In the genomic region with DNA sequence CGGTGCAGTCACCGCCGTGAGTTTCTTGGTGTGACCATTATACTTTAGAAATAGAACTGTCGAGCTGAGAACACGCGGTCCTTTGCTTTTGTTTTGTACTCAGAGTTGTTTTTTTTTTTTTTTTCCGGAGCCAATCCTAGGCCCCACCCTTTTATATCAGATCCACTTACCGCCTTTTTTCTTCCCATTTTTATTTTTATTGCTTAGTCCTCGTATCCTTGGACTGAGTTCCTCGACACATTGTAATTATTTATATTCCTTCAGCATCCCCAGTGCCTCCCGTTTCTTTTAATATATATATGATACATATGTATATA, we compare ENCODE assay signal across 8 mouse cellular contexts. TPM values are rescaled to one million over a fixed set of nuclear protein-coding genes. Genes with fewer than 3 reads are reported as not detected.
A peak's percentile ranks its signal among the peaks of the same experiment; 100 is the strongest.
DNase-seq lines count a peak whose midpoint lies in the region; ATAC-seq and TF ChIP-seq lines count a peak whose summit lies in the region.

No protein-coding gene starts in this region.

- ATAC-seq in embryonic facial prominence, embryonic 15.5 days (ENCODE audit: insufficient number of reproducible peaks, low FRiP score, low TSS enrichment, low read depth) = no peak
- peak; percentile 44; the same call in 1 of the 2 replicates for ATAC-seq in limb, embryonic 11.5 days (ENCODE audit: insufficient number of reproducible peaks, low FRiP score, low TSS enrichment, low read depth)
- ATAC-seq in neural tube, embryonic 13.5 days (ENCODE audit: low read depth) = no peak

- H3K9ac ChIP-seq in embryonic facial prominence, embryonic 15.5 days = peak overlapping the region; percentile 29; the same call in 1 of the 2 replicates
- H3K9ac ChIP-seq in limb, embryonic 11.5 days (ENCODE audit: low read length) = peak overlapping the region; percentile 53; the same call in 1 of the 2 replicates
- H3K9ac ChIP-seq in neural tube, embryonic 13.5 days = peak overlapping the region; percentile 83

- peaks cover 14% of the 10 kb centered on the region for H3K4me1 ChIP-seq in embryonic facial prominence, embryonic 15.5 days
- H3K4me1 ChIP-seq in limb, embryonic 11.5 days (ENCODE audit: control insufficient read depth, insufficient read depth, low read length) = 0 out of 2 replicates have a peak, but pooled peaks cover 2% of the 10 kb centered on the region
- peaks cover 20% of the 10 kb centered on the region for H3K4me1 ChIP-seq in neural tube, embryonic 13.5 days (replicated peaks)

- no peaks in the 10 kb centered on the region for H3K9me3 ChIP-seq in embryonic facial prominence, embryonic 15.5 days (replicated peaks)
- H3K9me3 ChIP-seq in limb, embryonic 11.5 days (ENCODE audit: control insufficient read depth, low read length) = no peaks in the 10 kb centered on the region
- no peaks in the 10 kb centered on the region for H3K9me3 ChIP-seq in neural tube, embryonic 13.5 days

- under 1% methylated on average over 11 of the region's 11 CpGs for whole genome bisulfite sequencing in embryonic facial prominence, embryonic 15.5 days
- 0% methylated on average over 11 of the region's 11 CpGs for WGBS in limb, embryonic 11.5 days
- 0% methylated on average over 11 of the region's 11 CpGs for WGBS in neural tube, embryonic 13.5 days

- H3K36me3 ChIP-seq in embryonic facial prominence, embryonic 15.5 days = no peaks in the 10 kb centered on the region
- H3K36me3 ChIP-seq in limb, embryonic 11.5 days (ENCODE audit: control insufficient read depth, insufficient read depth, low read length) = no peaks in the 10 kb centered on the region
- no peaks in the 10 kb centered on the region for H3K36me3 ChIP-seq in neural tube, embryonic 13.5 days

- no peak for TF ChIP-seq CTCF in left cerebral cortex, adult 2 months (IDR thresholded peaks at IDR 0.05)

- peak overlapping the region; percentile 13 for H3K27ac ChIP-seq in left cerebral cortex, adult 2 months
- peak overlapping the region; percentile 66; the same call in 1 of the 2 replicates for H3K27ac ChIP-seq in embryonic facial prominence, embryonic 15.5 days (replicated peaks)
- H3K27ac ChIP-seq in limb, embryonic 11.5 days (replicated peaks; ENCODE audit: low read depth, low read length) = no peak overlapping the region
- H3K27ac ChIP-seq in neural tube, embryonic 13.5 days (replicated peaks) = 0 out of 2 replicates have a peak overlapping the region, but pooled peaks have one; percentile 28

- no peaks in the 10 kb centered on the region for H3K27me3 ChIP-seq in embryonic facial prominence, embryonic 15.5 days
- no peaks in the 10 kb centered on the region for H3K27me3 ChIP-seq in limb, embryonic 11.5 days (ENCODE audit: control insufficient read depth, insufficient read depth, low read length)
- no peaks in the 10 kb centered on the region for H3K27me3 ChIP-seq in neural tube, embryonic 13.5 days

- DNase-seq in left cerebral cortex, adult 2 months (ENCODE audit: extremely low spot score in 1 of 2, low spot score in 2 of 2) = no peak
- no peak for DNase-seq in left cerebral cortex, postnatal 14 days (ENCODE audit: low spot score in 2 of 2)
- DNase-seq in limb, embryonic 11.5 days (ENCODE audit: low spot score) = no peak
- DNase-seq in layer of hippocampus, adult 9-10 months (ENCODE audit: low spot score) = no peak
- no peak for DNase-seq in adrenal gland, postnatal 4 days (ENCODE audit: low spot score in 2 of 2)
- DNase-seq in T-cell, adult 2 months (ENCODE audit: low spot score) = no peak

- H3K4me2 ChIP-seq in embryonic facial prominence, embryonic 15.5 days (replicated peaks) = peak overlapping the region; percentile 77
- peak overlapping the region; percentile 75; the same call in 1 of the 2 replicates for H3K4me2 ChIP-seq in limb, embryonic 11.5 days (ENCODE audit: low read depth, severe bottlenecking)
- peak overlapping the region; percentile 88 for H3K4me2 ChIP-seq in neural tube, embryonic 13.5 days

- H3K4me3 ChIP-seq in left cerebral cortex, adult 2 months = peak overlapping the region; percentile 71
- H3K4me3 ChIP-seq in embryonic facial prominence, embryonic 15.5 days (replicated peaks) = peak overlapping the region; percentile 59
- peak overlapping the region; percentile 43 for H3K4me3 ChIP-seq in limb, embryonic 11.5 days (ENCODE audit: low read depth, low read length)
- peak overlapping the region; percentile 55 for H3K4me3 ChIP-seq in neural tube, embryonic 13.5 days

- intact Hi-C loops in left cerebral cortex, adult 2 months (cut with DNase I) = loop anchor here (2.0 kb wide), 1 partner anchor 74 kb away; a partner anchor contains a TSS
- intact Hi-C loops in left cerebral cortex, postnatal 14 days (cut with DNase I) = loop anchor here (5.0 kb wide), 1 partner anchor 155 kb away; a partner anchor contains a TSS

RNA-seq across cellular contexts. Expression of a gene that starts 0.3 kb away (rescaled TPM):
- total RNA-seq in left cerebral cortex, adult 2 months (2021) = 10 to 100 TPM; 50.4 to 53.3 TPM
- total RNA-seq in left cerebral cortex, postnatal 14 days (2021) = 10 to 100 TPM; 46.1 to 49.1 TPM
- 50.0 and 51.9 TPM in 2 replicates for polyA plus RNA-seq in embryonic facial prominence, embryonic 15.5 days (2015; fragmentation: Nextera tagmentation; extraction: Ambion mirVana)
- polyA plus RNA-seq in limb, embryonic 11.5 days (2014; fragmentation: Nextera tagmentation; extraction: Ambion mirVana) = 63.4 and 63.5 TPM in 2 replicates
- polyA plus RNA-seq in neural tube, embryonic 13.5 days (2015; fragmentation: Nextera tagmentation; extraction: Ambion mirVana) = 103 and 109 TPM in 2 replicates
- total RNA-seq in adrenal gland, postnatal 4 days (2021) = 10 to 100 TPM; 34.2 to 34.8 TPM

RNA-seq across cellular contexts. Expression of a gene that starts 33.0 kb away (rescaled TPM):
- under 1 TPM in 1 of 2 experiments, not detected in 1; 0.27 TPM for total RNA-seq in left cerebral cortex, adult 2 months (2021)
- total RNA-seq in left cerebral cortex, postnatal 14 days (2021) = not detected
- polyA plus RNA-seq in embryonic facial prominence, embryonic 15.5 days (2015; fragmentation: Nextera tagmentation; extraction: Ambion mirVana) = 0.15 TPM in 1 of 2 replicates, not detected in the other
- polyA plus RNA-seq in limb, embryonic 11.5 days (2014; fragmentation: Nextera tagmentation; extraction: Ambion mirVana) = not detected in 2 replicates
- not detected in 2 replicates for polyA plus RNA-seq in neural tube, embryonic 13.5 days (2015; fragmentation: Nextera tagmentation; extraction: Ambion mirVana)
- total RNA-seq in adrenal gland, postnatal 4 days (2021) = under 1 TPM; 0.50 to 0.62 TPM

RNA-seq across cellular contexts. Expression of a gene that starts 42.0 kb away (rescaled TPM):
- 10 to 100 TPM; 29.6 to 29.8 TPM for total RNA-seq in left cerebral cortex, adult 2 months (2021)
- 10 to 100 TPM; 31.9 to 32.6 TPM for total RNA-seq in left cerebral cortex, postnatal 14 days (2021)
- 53.7 and 56.9 TPM in 2 replicates for polyA plus RNA-seq in embryonic facial prominence, embryonic 15.5 days (2015; fragmentation: Nextera tagmentation; extraction: Ambion mirVana)
- 87.8 and 88.6 TPM in 2 replicates for polyA plus RNA-seq in limb, embryonic 11.5 days (2014; fragmentation: Nextera tagmentation; extraction: Ambion mirVana)
- polyA plus RNA-seq in neural tube, embryonic 13.5 days (2015; fragmentation: Nextera tagmentation; extraction: Ambion mirVana) = 68.5 and 76.7 TPM in 2 replicates
- total RNA-seq in adrenal gland, postnatal 4 days (2021) = 10 to 100 TPM; 28.0 to 28.7 TPM

Comparison
In these comparisons a context has a peak if more than half of its experiments do, and no peak if none do; other contexts are left out.
1. H3K9ac ChIP-seq: peak in every context shown above with its lines; median percentile 83 in neural tube, embryonic 13.5 days; 53 in limb, embryonic 11.5 days; 29 in embryonic facial prominence, embryonic 15.5 days.